Mouse (Mus musculus) CD8-positive naive resting alpha-beta T cell, adult 2 months (primary cell): ENCODE results near the gene Podxl2.

ENCODE experiments used
- DNase-seq, 2 experiments: peaks; one replicate each; pipeline ENCODE4 v3.0.0; 2022; ENCODE audit warnings: low read depth in 2 of 2, low spot score in 2 of 2

The Podxl2 gene

DNA sequence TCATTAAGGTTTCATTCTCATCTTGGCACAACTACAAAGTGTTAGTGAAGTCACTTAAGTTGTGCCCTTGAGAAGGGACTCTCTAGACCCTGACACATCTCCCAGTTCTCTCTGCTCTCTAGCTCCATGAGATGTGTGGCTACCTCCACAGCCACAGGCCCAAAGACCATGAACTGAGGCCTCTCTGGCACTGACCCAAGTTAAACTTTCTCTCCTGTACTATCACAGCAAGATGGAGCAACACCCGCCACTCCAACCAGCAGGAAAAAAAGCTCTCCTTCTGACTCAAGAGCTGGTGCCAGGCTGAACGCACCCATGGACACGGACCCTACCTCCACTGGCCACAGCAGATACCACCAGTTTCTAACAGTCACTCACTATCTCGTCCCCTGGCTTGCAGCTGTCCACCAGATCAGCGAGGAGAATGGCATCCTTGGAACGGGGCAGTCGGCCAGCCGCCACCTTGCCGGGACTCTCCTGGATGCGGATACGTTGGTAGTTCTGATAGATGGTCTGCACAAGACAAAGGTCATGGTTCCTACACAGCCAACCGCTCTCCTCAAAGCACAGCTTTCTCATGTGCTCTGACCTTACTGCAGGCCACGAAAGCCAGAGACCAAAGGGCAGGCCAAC is 14.7 kb upstream of the Podxl2 start:
- no peak for DNase-seq

DNA sequence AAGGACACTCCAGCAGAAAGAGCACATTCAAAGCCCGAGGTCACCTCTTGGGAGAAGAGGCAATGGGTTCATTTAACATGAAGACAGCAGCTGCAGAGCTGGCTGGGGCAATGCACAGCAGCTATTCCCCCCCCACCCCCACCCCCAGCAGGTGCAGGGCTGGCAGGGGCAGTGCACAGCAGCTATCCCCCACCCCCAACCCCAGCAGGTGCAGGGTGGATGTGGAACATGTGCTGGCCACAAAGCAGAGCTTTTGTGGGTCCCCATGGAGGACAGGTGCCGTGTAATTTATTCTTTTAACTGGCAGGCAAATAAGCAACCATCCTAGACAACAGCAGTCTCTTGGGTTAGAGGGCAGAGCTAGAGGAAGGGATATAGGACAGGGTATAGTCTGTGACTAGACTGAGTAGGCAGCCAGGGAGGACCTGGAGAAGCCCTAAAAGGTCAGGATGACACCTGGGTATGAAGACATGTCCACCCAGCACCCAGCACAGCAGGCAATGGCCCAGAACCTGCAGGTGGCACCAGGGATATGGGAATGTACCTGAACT is 11.6 kb upstream of the Podxl2 start:
- no peak for DNase-seq

DNA sequence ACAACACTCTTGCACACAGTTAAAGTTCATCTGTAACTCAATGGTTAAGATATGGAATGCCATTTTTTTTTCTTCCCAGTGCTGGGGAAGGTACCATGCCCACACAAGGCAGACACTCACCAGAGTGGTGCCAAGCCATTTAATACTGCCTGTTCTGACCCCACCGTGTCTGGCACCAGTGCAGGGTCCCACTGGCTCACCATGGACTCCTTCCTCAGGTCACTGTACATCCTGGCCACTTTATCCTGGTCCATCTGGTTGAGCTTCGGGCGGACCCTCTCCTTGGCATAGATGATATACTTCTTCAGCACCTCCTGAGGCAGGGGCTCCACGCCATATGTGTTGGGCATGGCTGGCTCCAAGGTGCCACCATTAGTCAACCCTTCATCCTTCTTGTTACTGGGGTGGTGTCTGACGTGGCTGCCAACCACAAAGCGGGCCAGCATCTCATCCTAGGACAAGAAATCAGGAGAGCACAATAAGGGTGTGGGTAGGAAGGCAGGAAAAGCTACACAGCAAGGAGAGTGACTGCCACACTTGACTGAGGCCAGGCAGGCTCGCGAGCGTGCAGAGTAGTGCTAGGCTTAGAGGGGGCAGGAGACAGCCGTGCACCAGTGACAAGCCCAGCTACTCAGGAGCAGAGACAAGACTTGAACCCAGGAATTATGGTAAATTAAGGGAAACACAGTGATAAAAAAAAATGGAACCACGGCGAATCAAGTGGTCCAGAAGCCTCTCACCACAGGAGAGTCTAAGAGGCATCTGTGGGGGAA is 11.0 kb upstream of the Podxl2 start:
- no peak for DNase-seq

DNA sequence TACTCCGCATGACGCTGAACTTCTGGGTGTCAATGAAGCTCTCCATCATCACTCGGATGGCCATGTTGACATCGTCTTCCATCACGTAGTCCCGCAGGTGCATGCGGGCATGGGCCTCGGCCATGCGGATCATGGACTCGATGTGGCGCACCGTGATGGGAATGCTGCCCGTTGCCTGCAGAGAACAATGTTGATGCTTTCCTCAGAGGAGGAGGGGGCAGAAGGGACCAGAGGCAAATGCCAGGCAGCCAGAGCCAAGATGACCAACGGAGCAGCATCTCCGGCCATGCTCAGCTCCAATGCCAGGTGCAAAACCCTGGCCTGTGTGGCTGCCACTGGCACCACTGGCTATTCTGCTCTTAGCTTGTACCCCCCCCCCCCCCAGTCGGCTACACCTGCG is 9.8 kb upstream of the Podxl2 start:
- no peak for DNase-seq

DNA sequence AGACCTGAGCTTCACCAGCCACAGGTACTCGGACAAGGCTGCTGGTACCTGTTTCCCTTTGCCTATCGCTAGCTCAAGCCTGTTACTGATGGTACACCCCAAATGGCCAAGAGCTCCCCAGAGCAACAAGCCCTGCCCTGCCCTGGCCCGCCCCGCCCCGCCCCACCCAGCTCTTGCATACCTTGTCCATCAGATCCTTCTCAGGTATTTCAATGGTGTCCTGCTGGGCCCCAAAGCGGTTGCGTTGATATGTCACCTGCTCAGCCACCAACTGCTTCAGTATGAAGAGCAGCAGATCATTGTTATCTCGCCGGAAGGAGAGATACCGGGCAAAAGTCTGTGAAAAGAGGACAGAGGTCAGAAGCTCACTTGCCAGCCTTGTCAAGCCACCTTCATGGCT is 9.4 kb upstream of the Podxl2 start:
- no peak for DNase-seq

DNA sequence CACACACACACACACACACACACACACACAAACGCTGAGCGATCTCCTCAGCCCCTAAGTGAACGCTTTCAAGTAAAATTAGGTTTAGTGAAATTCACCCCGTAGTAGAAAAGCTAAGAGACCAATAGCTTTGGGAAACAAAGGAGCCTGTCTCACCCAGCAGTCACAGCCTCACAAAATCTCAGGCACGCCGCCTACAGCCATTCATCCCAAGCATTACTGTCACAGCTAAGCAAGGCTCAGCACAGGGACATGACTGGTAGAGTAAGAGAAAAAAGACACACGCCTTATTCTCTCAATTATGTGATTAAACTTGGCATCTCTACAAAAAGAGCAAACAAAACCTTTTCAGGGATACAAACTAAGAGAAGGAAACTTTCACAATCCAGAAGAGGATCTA is 6.5 kb upstream of the Podxl2 start:
- no peak for DNase-seq

DNA sequence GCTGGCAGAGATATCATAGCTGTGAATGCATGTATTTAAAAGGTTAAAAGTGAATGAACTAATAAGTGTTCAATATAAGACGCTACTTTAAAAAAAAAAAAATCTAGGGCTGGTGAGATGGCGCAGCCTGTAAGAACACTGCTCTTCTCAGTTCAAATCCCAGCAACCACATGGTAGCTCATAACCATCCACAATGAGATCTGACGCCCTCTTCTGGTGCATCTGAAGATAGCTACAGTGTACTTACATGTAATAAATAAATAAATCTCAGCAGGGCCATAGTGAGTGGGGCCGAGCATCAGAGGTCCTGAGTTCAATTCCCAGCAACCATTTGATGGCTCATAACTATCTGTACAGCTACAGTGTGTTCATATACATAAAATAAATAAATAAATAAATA is 4.6 kb upstream of the Podxl2 start:
- no peak for DNase-seq

DNA sequence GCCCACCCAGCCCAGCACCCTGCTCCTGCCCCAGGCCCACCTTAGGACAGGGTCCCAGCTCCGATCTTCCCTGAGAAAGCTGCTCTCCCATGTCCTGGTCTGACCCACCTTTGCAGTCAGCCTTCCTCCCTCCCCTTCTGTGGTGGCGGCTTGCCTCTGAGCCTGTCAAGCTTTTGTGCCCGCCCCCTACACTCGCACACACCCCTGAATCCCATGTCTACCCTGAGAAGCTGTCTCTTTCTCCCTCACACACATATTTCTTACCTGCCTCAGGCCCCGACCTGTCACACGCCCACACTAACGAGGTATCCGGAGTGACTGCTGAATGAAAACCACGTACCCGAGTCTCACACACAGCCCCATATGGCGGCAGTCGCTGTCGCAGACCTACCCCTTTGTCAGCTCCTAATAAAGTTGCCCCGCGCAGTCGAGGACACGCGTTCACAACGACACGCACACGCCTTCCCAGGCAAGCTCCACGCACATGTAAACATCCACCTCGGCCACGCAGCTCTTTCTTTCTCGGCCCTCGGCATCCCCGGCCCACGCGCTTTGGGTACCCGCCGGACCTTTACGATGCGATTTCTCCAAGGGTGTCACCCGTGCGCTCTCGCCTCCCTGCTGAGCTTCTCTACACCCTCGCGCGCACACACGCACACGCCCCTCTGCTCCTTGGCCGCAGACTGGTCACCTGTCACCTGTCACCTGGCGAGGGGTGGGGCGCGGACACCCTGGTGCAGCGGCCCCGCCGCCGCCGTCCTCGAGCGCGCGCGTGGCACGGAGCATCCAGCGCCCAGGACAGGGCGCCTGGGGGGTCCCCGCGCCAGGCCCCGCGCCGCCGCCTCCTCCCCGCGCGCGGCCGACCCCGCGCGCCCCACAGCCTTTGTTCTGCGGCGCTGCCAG is 628 bp downstream of the Podxl2 start:
- DNase-seq: no peak

DNA sequence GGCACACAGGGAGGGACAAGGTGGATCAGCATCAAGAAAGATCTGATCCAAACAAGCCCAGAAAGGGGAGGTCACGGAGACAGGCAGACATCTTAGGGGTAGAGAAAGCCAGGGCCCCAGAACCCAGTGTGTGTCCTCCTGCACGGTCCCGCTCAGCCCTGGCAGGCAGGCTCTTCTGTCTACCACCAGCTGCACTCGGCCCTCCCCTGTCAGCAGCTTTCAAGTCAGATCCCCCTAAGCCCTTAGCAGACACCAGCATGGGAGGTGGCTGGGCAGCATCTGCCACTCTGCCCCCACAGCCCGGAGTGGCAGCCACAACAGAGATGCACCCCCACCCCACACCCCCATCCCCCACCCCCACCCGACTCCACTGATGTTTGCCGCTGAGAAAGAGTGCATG is 2.0 kb downstream of the Podxl2 start:
- no peak for DNase-seq

DNA sequence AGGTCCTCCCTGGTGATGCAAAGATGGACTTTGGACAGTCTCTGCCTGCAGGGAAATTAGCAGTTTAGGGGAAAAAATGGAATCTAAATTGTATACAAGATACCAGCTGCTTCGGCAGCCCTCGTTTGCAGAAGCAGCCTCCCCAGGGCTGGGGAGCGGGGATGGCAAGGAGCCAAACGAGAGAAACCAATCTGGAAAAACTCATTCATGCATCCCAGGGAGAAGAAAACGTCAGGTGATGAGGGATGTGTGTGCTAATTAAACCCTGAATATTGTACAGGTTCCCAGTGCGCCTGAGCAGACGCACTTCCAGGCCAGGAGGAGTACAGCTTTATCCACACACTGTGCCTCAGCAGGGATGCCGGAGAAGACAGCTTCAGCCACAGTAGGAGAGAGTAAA is 3.3 kb downstream of the Podxl2 start:
- DNase-seq: no peak

DNA sequence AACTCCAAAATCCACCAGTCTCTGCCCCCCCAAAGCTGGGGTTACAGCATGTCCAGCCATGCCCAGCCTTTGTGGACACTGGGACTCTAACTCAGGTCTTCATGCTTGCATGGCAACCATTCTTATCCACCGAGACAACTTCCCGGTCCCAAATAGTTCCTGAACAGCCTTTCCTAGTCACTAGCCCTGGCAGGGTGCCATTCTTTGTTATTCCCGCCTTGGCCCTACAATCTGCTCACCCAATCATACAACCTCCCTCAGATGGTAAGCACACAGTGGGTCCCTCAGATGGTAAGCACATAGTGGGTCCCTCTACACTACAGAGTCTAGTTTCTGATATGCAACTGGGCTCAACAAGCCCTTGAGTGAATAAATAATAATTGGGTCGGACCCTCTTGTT is 4.2 kb downstream of the Podxl2 start:
- no peak for DNase-seq

DNA sequence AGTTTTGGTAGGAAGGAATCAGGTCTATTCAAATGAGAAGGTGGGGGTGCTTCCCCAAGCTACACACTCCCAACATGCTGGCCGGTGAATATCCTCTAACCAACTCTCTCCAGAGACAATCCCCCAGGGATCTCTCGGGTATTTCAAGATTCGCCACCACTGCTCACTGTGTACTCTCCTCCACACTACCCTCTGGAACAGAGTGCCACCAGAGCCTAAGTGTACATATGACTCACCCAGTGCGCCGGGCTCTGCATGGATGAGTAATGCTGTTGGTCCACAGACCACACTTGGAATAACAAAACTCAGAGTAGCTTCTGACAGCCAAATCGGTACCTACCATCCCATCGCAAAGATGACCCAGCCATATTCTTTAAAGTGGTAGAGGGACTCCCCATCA is 5.4 kb downstream of the Podxl2 start:
- DNase-seq: no peak

DNA sequence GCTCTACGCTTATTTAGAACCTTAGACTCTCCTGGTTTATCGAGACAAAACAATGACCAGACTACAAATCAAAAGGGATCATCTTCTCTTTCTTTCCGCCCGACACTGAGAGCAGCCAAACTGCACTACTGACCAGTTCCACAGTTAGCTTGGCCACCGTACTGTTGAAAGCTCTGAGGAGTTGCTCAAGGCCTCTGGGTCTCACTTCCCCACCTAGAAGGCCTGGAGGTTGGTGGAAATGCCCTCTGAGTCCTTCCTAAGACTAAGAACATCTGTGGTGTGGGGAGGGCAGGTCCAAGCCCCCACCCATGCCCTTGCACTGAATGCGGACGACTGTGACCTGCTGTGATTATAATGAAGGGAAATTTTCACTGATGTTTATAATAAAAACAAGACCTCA is 9.1 kb downstream of the Podxl2 start:
- no peak for DNase-seq

DNA sequence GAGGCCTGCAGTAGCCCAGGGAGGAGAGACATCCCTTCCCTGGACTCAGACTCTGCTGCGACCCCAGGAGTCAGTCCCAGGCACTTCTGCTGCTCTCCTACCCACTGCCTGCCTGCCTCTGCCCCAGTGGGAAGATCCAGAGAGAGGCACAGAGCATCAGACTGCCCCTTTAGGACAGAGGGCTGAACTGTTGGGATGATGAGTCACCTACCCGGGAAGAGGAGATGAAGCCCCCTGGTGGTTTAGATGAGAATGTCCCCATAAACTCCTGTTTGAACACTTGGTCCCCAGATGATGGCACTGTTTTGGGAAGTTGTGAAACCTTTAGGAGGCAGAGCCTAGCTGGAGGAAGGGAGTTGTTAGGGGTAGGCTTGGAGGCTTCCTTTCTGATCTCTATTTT is 13.9 kb downstream of the Podxl2 start:
- DNase-seq: no peak

DNA sequence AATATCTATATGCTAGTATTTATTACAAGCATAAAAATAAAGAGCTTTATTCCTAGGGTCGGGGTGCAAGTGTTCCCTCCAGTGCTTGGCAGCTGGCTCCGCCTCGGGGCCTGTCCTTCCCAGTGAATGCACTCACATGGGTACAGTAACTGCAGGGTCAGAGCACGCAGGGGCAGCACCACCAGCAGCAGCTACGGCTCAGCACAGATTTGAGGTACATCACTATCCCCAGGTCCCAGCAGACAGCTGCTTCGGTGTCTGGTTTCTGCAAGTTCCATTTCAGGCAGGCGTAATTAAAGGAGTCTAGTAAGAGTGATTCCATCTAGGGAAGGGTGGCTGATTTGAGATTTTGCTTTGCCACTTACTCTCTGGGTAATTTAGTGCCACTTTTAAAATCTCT is 16.5 kb downstream of the Podxl2 start:
- no peak for DNase-seq

DNA sequence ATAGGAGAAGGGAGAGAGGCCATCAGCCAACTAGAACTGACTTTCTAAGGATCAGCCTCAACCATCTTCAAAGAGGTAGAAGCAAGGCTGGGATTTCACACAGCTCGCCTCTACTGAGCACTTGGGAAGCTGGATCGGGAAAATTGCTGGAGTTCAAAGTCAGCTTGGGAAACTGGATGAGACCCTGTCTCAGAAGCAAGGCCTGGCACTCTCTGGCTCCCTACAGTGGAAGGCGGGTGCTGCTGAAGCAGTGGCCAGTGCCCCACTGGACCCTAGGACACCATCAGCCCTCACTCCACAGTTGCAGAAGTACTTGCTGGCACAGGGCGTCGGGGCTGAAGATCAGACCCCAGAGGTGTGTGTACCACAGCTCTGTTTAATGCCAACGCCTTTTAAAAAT is 17.0 kb downstream of the Podxl2 start:
- DNase-seq: no peak

DNA sequence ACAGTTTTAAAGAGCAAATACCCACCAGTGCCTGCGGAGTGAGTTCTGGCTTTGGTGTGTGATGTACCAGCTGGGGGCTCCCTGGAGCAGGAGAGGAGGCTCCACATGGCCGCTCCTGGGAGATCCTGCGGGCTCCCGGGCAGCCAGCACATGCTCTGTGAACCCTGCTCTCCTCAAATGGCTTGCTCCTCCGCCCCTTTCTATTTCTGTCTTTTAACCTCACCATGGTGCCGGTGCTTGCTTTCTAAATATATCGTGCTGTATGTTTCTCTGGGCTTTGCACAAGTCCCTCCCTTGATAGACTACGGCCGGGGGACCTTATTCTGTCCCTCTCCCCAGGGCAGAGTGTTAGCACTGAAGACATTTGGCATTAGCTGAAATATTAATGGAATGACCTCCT is 17.6 kb downstream of the Podxl2 start:
- DNase-seq: no peak

DNA sequence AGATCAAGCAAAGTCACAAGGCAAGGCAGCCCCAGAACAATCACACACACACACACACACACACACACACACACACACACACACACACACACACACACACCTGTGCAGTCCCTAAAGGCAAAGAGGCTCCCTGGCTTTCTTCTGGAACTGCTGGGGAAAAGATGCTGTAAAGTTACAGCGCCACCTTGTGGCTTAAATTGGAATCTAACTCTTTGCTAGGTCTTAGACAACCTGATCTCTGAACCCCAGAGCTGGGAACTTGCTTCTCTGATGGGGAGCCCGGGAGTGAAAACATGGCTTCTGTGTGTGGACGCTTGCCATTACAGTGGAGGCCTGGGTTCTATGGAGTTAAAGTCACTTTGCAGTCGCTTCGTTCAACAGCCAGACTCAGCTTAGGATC is 19.2 kb downstream of the Podxl2 start:
- peak; percentile 44 to 63 for DNase-seq

DNA sequence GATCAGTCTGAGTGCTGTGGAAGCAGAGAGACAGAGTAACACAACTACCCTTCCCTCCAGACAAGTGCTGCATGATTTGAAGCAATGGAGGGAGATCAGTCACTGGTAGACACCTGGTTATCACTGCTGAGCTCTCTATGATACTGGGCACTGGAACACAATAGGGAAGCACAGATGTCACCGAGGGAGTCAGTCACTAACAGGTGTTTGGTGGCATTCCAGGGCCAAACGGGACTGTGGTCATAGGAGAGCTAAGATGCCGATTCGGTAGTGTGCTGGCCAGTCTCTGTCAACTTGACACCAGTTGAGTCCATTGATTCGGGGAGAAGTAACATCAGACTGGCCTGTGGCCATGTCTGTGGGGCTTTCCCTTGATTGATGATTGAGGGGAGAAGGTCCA is 20.3 kb downstream of the Podxl2 start:
- DNase-seq: no peak

DNA sequence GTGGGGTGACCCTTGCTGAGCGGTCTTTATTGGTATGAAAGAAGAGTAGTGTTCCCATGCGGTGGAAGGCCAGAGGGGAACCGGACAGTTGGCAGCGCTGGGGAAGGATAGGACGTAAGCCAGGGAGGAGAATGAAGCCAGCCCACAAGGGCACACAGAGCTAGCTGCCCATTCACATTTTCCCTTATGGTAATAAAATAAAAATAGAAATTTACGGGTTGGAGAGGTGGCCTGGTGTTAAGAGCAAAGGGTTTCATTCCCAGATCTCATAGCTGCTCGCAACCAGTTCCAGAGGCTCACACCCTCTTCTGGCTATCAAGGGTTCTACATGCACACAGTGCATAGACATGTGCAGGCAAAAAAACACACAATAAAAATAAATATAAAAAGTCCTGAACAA is 24.8 kb downstream of the Podxl2 start:
- DNase-seq: no peak

DNA sequence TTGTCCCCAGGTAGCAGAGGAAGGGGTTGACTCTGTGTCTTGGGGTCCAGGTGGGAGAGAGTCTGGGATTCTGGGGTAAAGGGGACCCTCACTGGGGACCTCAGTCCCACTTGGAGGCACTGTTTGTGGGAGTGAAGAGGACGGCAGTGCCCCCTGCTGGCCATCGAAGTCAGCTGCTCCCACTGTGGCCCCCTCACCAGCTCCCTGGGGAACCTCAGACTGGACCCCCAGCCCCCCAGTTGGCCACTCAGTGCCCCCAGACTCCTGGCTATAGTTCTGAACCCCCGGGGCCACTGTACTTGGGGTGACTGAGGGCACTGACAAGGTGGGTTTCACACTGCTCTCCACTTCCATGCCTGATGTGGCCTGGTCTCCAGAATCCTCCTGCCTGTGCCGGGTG is 25.6 kb downstream of the Podxl2 start:
- no peak for DNase-seq

DNA sequence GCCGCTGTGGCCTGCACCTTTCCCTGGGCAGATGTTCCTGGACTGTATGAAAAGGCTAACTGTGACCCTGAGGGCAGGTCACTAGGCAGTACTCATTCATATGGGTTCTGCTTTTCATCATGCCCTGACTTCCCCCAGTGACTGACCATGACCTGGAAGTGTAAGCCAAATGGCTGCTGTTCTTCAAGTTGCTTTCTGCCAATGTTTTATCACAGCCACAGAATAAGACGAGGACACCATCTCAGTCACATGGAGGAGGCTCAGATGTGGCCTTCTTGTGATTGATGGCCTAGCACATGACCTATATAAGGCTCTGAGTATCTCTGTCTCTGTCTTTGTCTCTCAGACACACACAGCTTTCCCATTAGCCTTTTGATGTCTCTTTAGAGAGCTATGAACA is 27.3 kb downstream of the Podxl2 start:
- no peak for DNase-seq
